Mouse (Mus musculus) lung, postnatal 0 days (tissue): ENCODE data around the gene Nlrc5.

Source experiments
- CTCF ChIP-seq: IDR thresholded peaks from 2 replicates; pipeline ENCODE4 v1.5.1; 2016; ENCODE audit warnings: antibody characterized with exemption, mild to moderate bottlenecking
- EP300 ChIP-seq: IDR thresholded peaks from 2 replicates; pipeline ENCODE4 v1.6.1; 2016; ENCODE audit warnings: antibody characterized with exemption, mild to moderate bottlenecking, control low read depth

- no peak for TF ChIP-seq CTCF
- TF ChIP-seq EP300 = no peak
These were observed 51.1 kb downstream of the Nlrc5 start for GRCm38 (mm10) chr8:94485288-94485687.
